8 mouse cellular contexts compared by ENCODE assay signal in genomic region chr16:10272256-10272655, GRCm38 (mm10). TPM values are rescaled to one million over a fixed set of nuclear protein-coding genes. Genes with fewer than 3 reads are reported as not detected.
DNase-seq lines count a peak whose midpoint lies in the region; ATAC-seq and TF ChIP-seq lines count a peak whose summit lies in the region.

No protein-coding gene starts in this region.

- peak; percentile 48 for DNase-seq in gastrocnemius, adult 2 months
- DNase-seq in gastrocnemius, adult 8-10 months (ENCODE audit: low spot score in 2 of 2) = no peak
- DNase-seq in right cerebral cortex, adult 18-20 months = peak; percentile 30
- no peak for DNase-seq in right cerebral cortex, postnatal 36 days (ENCODE audit: low spot score in 2 of 2)
- DNase-seq in brain, embryonic 18.5 days (ENCODE audit: low read depth, low spot score) = peak; percentile 12
- peak; percentile 25 for DNase-seq in gastrocnemius, postnatal 14 days
- DNase-seq in limb, embryonic 14.5 days (ENCODE audit: low spot score) = peak; percentile 71
- DNase-seq in stomach, postnatal 0 days (ENCODE audit: low spot score) = peak; percentile 71

- peak; percentile 73 for TF ChIP-seq CTCF in gastrocnemius, adult 2 months (IDR thresholded peaks at IDR 0.05)
- peak; percentile 82 for TF ChIP-seq CTCF in stomach, postnatal 0 days (IDR thresholded peaks at IDR 0.05; ENCODE audit: low read depth)

- H3K36me3 ChIP-seq in limb, embryonic 14.5 days (ENCODE audit: control insufficient read depth, insufficient read depth, low read length) = no peaks in the 10 kb centered on the region
- no peaks in the 10 kb centered on the region for H3K36me3 ChIP-seq in stomach, postnatal 0 days (ENCODE audit: control insufficient read depth, insufficient read depth, low read length)

- H3K9me3 ChIP-seq in limb, embryonic 14.5 days (ENCODE audit: control insufficient read depth, low read length) = peaks cover 5% of the 10 kb centered on the region; the same call in 1 of the 2 replicates
- no peaks in the 10 kb centered on the region for H3K9me3 ChIP-seq in stomach, postnatal 0 days (ENCODE audit: control insufficient read depth, low read length)

- 27% methylated on average over 3 of the region's 3 CpGs for WGBS in limb, embryonic 14.5 days
- WGBS in stomach, postnatal 0 days = 17% methylated on average over 3 of the region's 3 CpGs

- H3K4me3 ChIP-seq in gastrocnemius, adult 2 months = no peak overlapping the region
- H3K4me3 ChIP-seq in limb, embryonic 14.5 days (replicated peaks; ENCODE audit: low read length) = no peak overlapping the region
- H3K4me3 ChIP-seq in stomach, postnatal 0 days (ENCODE audit: low read depth, low read length) = no peak overlapping the region

- H3K9ac ChIP-seq in limb, embryonic 14.5 days (ENCODE audit: low read depth, low read length, severe bottlenecking) = no peak overlapping the region
- H3K9ac ChIP-seq in stomach, postnatal 0 days (ENCODE audit: low read length) = no peak overlapping the region

- intact Hi-C loops in gastrocnemius, adult 2 months (cut with DNase I) = loop anchor here (5.0 kb wide), 1 partner anchor 250 kb away; no protein-coding TSS in a partner anchor
- intact Hi-C loops in gastrocnemius, postnatal 14 days (cut with DNase I; ENCODE audit: low total_unique reads) = no loop called here

- TF ChIP-seq POLR2A in limb, embryonic 14.5 days (IDR thresholded peaks at IDR 0.05; ENCODE audit: borderline replicate concordance, extremely low read depth, insufficient read depth, insufficient read length) = no peak

- no peak for TF ChIP-seq EP300 in stomach, postnatal 0 days (optimal IDR thresholded peaks at IDR 0.05)

- no peak overlapping the region for H3K4me2 ChIP-seq in limb, embryonic 14.5 days (replicated peaks; ENCODE audit: low read depth, low read length, severe bottlenecking)
- no peak overlapping the region for H3K4me2 ChIP-seq in stomach, postnatal 0 days (replicated peaks; ENCODE audit: low read depth)

- no peak for ATAC-seq in limb, embryonic 14.5 days (ENCODE audit: low FRiP score, low read depth)
- ATAC-seq in stomach, postnatal 0 days (ENCODE audit: low FRiP score, low TSS enrichment) = no peak

- no peaks in the 10 kb centered on the region for H3K4me1 ChIP-seq in limb, embryonic 14.5 days (ENCODE audit: control insufficient read depth, insufficient read depth, low read length)
- H3K4me1 ChIP-seq in stomach, postnatal 0 days (replicated peaks; ENCODE audit: control insufficient read depth, insufficient read depth) = no peaks in the 10 kb centered on the region

- no peak overlapping the region for H3K27ac ChIP-seq in gastrocnemius, adult 2 months
- H3K27ac ChIP-seq in limb, embryonic 14.5 days (replicated peaks; ENCODE audit: low read depth, low read length) = no peak overlapping the region
- H3K27ac ChIP-seq in stomach, postnatal 0 days (replicated peaks) = no peak overlapping the region

- no peaks in the 10 kb centered on the region for H3K27me3 ChIP-seq in limb, embryonic 14.5 days (ENCODE audit: control insufficient read depth, insufficient read depth, low read length)
- no peaks in the 10 kb centered on the region for H3K27me3 ChIP-seq in stomach, postnatal 0 days (ENCODE audit: control insufficient read depth, insufficient read depth, low read length)

RNA-seq across cellular contexts. Expression of gene Emp2, which starts 41.5 kb away (rescaled TPM):
- total RNA-seq in gastrocnemius, adult 2 months (2021) = 1 to 10 TPM; 4.2 to 6.7 TPM
- total RNA-seq in gastrocnemius, adult 8-10 months (2022) = 1 to 10 TPM; 3.0 to 4.8 (median 4.1) TPM
- 10 to 100 TPM in 1 of 2 experiments, 1 to 10 TPM in 1; 6.4 to 10.1 TPM for total RNA-seq in gastrocnemius, postnatal 14 days (2021)
- 33.9 and 35.2 TPM in 2 replicates for polyA plus RNA-seq in limb, embryonic 14.5 days (2012; rRNA removed)
- 39.2 and 41.7 TPM in 2 replicates for polyA plus RNA-seq in limb, embryonic 14.5 days (2014; fragmentation: Nextera tagmentation; extraction: Ambion mirVana)
- 81.6 and 92.1 TPM in 2 replicates for polyA plus RNA-seq in stomach, postnatal 0 days (2015; fragmentation: Nextera tagmentation; extraction: Ambion mirVana)

Comparison
In these comparisons a context has a peak if more than half of its experiments do, and no peak if none do; other contexts are left out.
1. DNase-seq: peak in gastrocnemius, adult 2 months (single experiment), right cerebral cortex, adult 18-20 months (single experiment), brain, embryonic 18.5 days (single experiment), gastrocnemius, postnatal 14 days (single experiment), limb, embryonic 14.5 days (single experiment) and stomach, postnatal 0 days (single experiment); none in gastrocnemius, adult 8-10 months (0 of 2) and right cerebral cortex, postnatal 36 days (0 of 2).